In genomic region chr7:40362719-40363118, GRCm38 (mm10) we compare ENCODE assay signal across 23 mouse cellular contexts.
DNase-seq lines count a peak whose midpoint lies in the region; ATAC-seq lines count a peak whose summit lies in the region.
"Had no signal": no experiment of that assay in that cellular context is flagged by ENCODE, and none has a peak within 500 bp of the region (broad histone marks: within the 10 kb centered on the region; RNA-seq: fewer than 3 reads in every experiment).

No protein-coding gene starts in this region.

- H3K4me3 ChIP-seq in midbrain, embryonic 12.5 days = no peak overlapping the region
- no peak overlapping the region for H3K4me3 ChIP-seq in midbrain, embryonic 15.5 days
- no peak overlapping the region for H3K4me3 ChIP-seq in neural tube, embryonic 13.5 days
- H3K4me3 ChIP-seq: embryonic facial prominence, embryonic 12.5 days; layer of hippocampus, adult 2 months; limb, embryonic 13.5 days; liver, embryonic 12.5 days; stomach, embryonic 15.5 days had no signal

- DNase-seq in WW6 (ENCODE audit: low read depth, low spot score) = peak; percentile 34
- DNase-seq in embryo, embryonic 9.5 days (ENCODE audit: extremely low spot score) = peak; percentile 20
- no peak for DNase-seq in cerebellum, postnatal 36 days
- no peak for DNase-seq in layer of hippocampus, postnatal 14 days (ENCODE audit: low spot score in 2 of 2)
- DNase-seq: adrenal gland, postnatal 10 days; cerebellum, adult 2 months; forebrain, postnatal 0 days; gastrocnemius, postnatal 36 days; kidney, postnatal 25 days; layer of hippocampus, postnatal 36 days; lung, adult 18-20 months; lung, postnatal 10 days; thymus, postnatal 25 days had no signal

- 8% methylated on average over 2 of the region's 2 CpGs for WGBS in midbrain, embryonic 12.5 days
- 0% methylated on average over 2 of the region's 2 CpGs for WGBS in midbrain, embryonic 15.5 days
- 0% methylated on average over 2 of the region's 2 CpGs for WGBS in neural tube, embryonic 13.5 days

- peak; percentile 71 for ATAC-seq in midbrain, embryonic 12.5 days (ENCODE audit: low FRiP score, low read depth)
- ATAC-seq in midbrain, embryonic 15.5 days (replicated peaks) = no peak
- peak; percentile 67 for ATAC-seq in neural tube, embryonic 13.5 days (ENCODE audit: low read depth)
- no peak for ATAC-seq in megakaryocyte-erythroid progenitor cell, adult 5-6 weeks (replicated peaks; ENCODE audit: low FRiP score, low TSS enrichment, poor library complexity, severe bottlenecking)
- ATAC-seq: forebrain, postnatal 0 days; intestine, postnatal 0 days; liver, embryonic 12.5 days had no signal

- H3K9me3 ChIP-seq in midbrain, embryonic 12.5 days = no peaks in the 10 kb centered on the region
- no peaks in the 10 kb centered on the region for H3K9me3 ChIP-seq in midbrain, embryonic 15.5 days
- H3K9me3 ChIP-seq in neural tube, embryonic 13.5 days = no peaks in the 10 kb centered on the region
- H3K9me3 ChIP-seq: embryonic facial prominence, embryonic 12.5 days; limb, embryonic 13.5 days; liver, embryonic 12.5 days; stomach, embryonic 15.5 days had no signal

- no peaks in the 10 kb centered on the region for H3K27me3 ChIP-seq in midbrain, embryonic 12.5 days
- no peaks in the 10 kb centered on the region for H3K27me3 ChIP-seq in midbrain, embryonic 15.5 days (replicated peaks)
- no peaks in the 10 kb centered on the region for H3K27me3 ChIP-seq in neural tube, embryonic 13.5 days
- H3K27me3 ChIP-seq: embryonic facial prominence, embryonic 12.5 days; limb, embryonic 13.5 days; liver, embryonic 12.5 days; stomach, embryonic 15.5 days had no signal

- no peaks in the 10 kb centered on the region for H3K36me3 ChIP-seq in midbrain, embryonic 12.5 days
- no peaks in the 10 kb centered on the region for H3K36me3 ChIP-seq in midbrain, embryonic 15.5 days (replicated peaks)
- H3K36me3 ChIP-seq in neural tube, embryonic 13.5 days = no peaks in the 10 kb centered on the region
- H3K36me3 ChIP-seq: embryonic facial prominence, embryonic 12.5 days; limb, embryonic 13.5 days; liver, embryonic 12.5 days; stomach, embryonic 15.5 days had no signal

- H3K4me2 ChIP-seq in midbrain, embryonic 12.5 days (replicated peaks) = no peak overlapping the region
- H3K4me2 ChIP-seq in midbrain, embryonic 15.5 days = no peak overlapping the region
- H3K4me2 ChIP-seq in neural tube, embryonic 13.5 days = no peak overlapping the region
- H3K4me2 ChIP-seq: embryonic facial prominence, embryonic 12.5 days; limb, embryonic 13.5 days; liver, embryonic 12.5 days; stomach, embryonic 15.5 days had no signal

- H3K27ac ChIP-seq in midbrain, embryonic 12.5 days (replicated peaks) = no peak overlapping the region
- H3K27ac ChIP-seq in midbrain, embryonic 15.5 days = no peak overlapping the region
- H3K27ac ChIP-seq in neural tube, embryonic 13.5 days (replicated peaks) = no peak overlapping the region
- H3K27ac ChIP-seq: embryonic facial prominence, embryonic 12.5 days; layer of hippocampus, adult 2 months; limb, embryonic 13.5 days; liver, embryonic 12.5 days; stomach, embryonic 15.5 days had no signal

- peaks cover 6% of the 10 kb centered on the region; the same call in 1 of the 2 replicates for H3K4me1 ChIP-seq in midbrain, embryonic 12.5 days
- H3K4me1 ChIP-seq in midbrain, embryonic 15.5 days = no peaks in the 10 kb centered on the region
- peaks cover 7% of the 10 kb centered on the region for H3K4me1 ChIP-seq in neural tube, embryonic 13.5 days (replicated peaks)
- H3K4me1 ChIP-seq: embryonic facial prominence, embryonic 12.5 days; limb, embryonic 13.5 days; liver, embryonic 12.5 days; stomach, embryonic 15.5 days had no signal

- H3K9ac ChIP-seq in midbrain, embryonic 12.5 days (replicated peaks) = no peak overlapping the region
- H3K9ac ChIP-seq in midbrain, embryonic 15.5 days = no peak overlapping the region
- no peak overlapping the region for H3K9ac ChIP-seq in neural tube, embryonic 13.5 days
- H3K9ac ChIP-seq: embryonic facial prominence, embryonic 12.5 days; forebrain, postnatal 0 days; limb, embryonic 13.5 days; liver, embryonic 12.5 days; stomach, embryonic 15.5 days had no signal

Comparison
In these comparisons a context has a peak if more than half of its experiments do, and no peak if none do; other contexts are left out.
1. ATAC-seq: peak in midbrain, embryonic 12.5 days (single experiment) and neural tube, embryonic 13.5 days (single experiment); none in midbrain, embryonic 15.5 days (single experiment) and megakaryocyte-erythroid progenitor cell, adult 5-6 weeks (single experiment).
2. DNase-seq: peak in WW6 (single experiment) and embryo, embryonic 9.5 days (single experiment); none in cerebellum, postnatal 36 days (0 of 2) and layer of hippocampus, postnatal 14 days (0 of 2).